Mouse (Mus musculus) Muller cell, postnatal 12 days (primary cell): Measurements from ENCODE around the gene 1700017N19Rik.
"Not testable (repeated sequence)": the region's sequence is repeated elsewhere in the genome, so short reads cannot be mapped to it uniquely, and the experiment has no call there.

Source experiments
- DNase-seq: peaks from one replicate; pipeline ENCODE4 v3.0.0-alpha.2; 2015; ENCODE audit errors: inconsistent ontology term

1700017N19Rik gene

DNA sequence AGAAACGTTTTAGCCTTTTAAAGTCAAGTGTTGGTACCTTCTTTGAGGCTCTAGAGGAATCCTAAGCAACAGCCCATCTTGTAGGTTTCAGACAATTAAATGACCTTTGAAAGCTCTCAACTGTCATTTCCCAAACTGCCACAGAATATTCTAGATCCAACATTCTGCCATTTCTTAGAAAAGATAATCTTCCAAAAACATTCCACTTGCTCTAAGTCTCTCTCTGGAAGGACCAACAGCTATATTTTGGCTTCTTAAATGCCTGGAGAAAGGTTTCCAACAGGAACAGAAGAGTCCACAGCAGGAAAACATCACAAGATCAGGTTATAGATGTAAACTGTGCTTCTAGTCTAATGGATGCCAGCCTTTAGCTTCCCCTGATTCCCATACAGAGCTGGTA lies at the start of gene 1700017N19Rik, which contains the start of gene 4930430F08Rik:
1700017N19Rik (plus strand) TSS at position 162 of the 400 bp plus-strand sequence.
4930430F08Rik (minus strand) TSS at position 101 of the 400 bp plus-strand sequence.
- no peak for DNase-seq

DNA sequence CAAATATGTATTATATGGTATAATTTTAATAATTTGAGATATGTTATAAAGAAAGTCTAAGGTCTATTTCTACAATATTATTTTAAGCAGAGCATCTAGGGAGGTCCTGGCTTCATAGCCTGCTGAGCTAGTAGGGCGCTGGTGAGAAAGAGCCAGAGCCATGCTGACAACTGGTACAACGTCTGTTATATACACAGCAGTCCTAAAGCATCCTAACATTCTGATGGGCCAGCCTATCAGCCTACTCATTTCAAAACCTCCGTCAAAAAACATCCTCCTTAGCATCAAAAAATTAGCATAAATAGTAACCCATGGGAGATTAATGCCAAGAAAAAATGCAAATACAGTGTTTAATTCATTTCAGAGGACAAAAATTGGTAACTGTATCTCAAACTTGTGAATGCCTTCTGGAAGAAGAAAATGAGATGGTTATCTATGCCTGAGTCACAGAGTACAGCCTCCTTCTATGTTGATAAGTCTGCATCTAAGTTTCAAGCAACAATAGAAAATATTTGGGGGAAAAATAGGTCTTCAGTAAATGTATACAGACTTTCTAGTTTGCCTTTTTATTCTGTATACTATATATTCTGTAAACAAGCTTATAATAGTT lies 33.6 kb upstream of the 1700017N19Rik start:
- no peak for DNase-seq

DNA sequence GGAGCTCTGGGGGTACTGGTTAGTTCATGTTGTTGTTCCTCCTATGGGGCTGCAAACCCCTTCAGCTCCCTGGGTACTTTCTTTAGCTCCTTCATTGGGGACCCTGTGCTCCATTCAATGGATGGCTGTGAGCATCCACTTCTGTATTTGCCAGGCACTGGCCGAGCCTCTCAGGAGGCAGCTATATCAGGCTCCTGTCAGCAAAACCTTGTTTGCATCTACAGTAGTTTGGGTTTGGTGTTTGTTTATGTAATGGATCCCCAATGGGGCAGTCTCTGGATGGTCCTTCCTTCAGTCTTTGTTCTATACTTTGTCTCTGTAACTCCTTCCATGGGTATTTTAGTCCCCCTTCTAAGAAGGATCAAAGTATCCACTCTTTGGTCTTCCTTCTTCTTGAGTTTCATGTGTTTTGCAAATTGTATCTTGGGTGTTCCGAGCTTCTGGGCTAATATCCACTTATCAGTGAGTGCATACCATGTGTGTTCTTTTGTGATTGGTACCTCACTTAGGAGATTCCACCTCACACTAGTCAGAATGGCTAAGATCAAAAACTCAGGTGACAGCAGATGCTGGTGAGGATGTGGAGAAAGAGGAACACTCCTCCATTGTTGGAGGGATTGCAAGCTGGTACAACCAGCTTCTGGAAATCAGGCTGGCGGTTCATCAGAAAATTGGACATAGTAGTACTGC lies 29.9 kb upstream of the 1700017N19Rik start:
- not testable (repeated sequence) for DNase-seq

DNA sequence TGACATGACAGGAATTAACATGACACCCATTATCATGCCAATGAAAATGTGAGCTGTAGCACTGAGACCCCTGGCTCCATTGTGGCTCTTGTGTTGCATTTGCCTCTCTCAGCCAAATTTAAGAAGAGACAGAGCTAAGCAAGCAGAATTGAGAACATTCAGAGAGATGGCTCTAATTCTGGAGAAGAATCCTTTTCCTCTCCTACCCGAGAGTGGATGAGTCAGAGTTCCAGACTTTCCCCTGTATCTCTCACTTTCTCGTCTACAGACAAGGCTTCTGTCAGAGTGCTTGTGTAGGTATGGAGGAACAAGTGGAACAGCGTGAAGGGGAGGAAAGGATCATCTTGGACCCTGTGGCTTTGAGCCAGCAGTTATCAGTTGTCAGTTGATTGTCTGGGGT lies 26.2 kb upstream of the 1700017N19Rik start:
- DNase-seq, result no peak

DNA sequence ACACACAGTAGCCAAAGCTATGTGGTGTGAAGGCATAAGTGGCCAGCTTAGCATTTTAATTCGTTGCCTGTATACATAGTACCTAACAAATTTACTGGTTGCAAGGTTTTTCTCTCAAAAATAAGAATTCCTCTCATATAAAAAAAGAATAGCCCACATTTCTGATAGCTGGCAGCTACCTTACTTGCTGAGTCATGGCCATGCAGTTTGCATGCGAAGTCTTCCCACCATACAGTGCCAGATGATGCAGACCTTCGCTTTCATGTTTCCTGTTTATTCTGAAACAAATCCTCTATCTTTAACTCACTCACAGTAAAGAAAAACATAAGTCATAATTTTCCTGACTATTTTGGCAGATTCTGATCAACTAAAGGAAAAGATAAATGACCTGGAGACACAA lies 18.6 kb upstream of the 1700017N19Rik start:
- no peak for DNase-seq

DNA sequence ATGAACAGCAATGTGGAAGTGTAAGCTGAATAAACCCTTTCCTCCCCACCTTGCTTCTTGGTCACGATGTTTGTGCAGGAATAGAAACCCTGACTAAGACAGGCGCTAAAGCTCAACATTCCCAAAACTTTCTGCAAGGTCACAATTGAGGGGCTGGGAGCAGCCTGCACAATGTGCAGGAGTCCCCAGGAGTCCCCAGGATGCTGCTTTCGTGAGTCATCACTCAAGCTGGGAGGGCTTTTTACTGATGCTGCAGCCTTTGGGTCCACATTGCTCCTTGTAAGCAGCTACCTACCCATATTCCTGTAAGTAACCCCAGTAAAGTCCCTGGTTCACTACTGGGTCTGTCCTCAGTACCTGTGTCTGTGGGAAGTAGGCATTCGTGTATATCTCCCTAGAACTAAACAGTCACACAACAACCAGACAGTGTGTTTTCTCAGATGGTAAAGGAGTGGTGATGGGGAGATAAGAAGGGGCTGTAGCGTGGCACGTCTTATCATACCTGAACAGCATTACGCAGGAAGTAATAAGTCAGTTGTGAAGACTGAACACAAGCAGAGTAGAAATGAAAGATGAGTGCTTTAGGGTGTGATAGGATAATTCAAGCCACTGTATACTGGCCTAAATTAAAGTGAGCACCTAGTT lies 15.7 kb upstream of the 1700017N19Rik start:
- DNase-seq, result no peak

DNA sequence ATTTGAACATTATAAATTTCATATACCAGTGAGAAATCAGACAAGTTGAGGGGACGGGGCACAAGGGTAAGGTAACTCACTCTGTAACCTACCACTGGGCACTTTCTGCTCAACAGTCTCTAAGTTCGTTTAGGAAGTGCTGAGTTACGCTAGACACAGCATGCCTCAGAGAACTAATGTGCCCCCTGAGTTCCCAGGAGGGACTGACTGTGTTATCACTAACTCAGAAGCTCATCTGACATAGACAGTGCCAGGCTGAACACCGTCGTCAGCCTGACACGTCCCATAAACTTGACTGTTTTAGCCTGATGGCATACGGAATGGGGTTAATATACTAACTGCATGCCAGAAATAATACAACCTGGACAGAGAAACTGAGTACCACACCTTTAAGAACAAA lies 15.0 kb upstream of the 1700017N19Rik start:
- no peak for DNase-seq

DNA sequence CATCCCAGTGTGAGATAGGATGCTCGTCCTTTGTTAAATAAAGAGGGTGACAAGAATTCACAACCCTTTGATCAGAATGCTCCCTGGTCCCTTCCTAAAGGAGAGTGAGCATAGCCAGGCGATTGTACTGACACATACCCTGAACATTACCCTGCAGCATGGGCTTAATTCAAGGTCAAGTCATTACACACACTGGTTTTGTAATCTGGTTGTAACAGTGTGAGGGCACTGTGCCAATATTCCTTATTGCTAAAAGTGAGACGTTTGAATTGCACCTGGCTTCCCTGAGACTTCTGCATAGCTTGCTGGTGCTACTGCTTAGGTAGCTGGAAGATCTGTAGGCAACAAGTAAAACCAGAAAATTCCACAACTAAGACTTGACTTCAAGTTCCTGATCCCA lies 6.1 kb upstream of the 1700017N19Rik start:
- DNase-seq, result no peak

DNA sequence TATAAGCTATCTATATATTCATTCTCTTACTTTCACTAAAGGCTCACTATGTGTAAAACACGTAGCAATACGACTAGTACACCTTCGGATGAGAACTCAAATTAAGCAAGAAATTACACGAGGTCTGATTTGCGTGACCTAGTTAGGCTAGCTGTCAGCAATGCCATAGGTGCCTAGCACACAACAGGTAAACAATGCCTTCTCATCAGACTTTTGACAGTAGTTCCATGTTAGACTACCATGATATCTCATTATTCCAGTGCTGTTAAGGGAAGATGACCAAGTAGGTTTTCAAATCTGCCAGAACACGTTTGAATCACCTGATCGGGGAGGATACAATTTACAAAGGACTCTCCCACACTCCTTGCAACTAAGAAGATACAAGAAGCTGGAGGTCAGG lies 1.8 kb upstream of the 1700017N19Rik start:
- no peak for DNase-seq

DNA sequence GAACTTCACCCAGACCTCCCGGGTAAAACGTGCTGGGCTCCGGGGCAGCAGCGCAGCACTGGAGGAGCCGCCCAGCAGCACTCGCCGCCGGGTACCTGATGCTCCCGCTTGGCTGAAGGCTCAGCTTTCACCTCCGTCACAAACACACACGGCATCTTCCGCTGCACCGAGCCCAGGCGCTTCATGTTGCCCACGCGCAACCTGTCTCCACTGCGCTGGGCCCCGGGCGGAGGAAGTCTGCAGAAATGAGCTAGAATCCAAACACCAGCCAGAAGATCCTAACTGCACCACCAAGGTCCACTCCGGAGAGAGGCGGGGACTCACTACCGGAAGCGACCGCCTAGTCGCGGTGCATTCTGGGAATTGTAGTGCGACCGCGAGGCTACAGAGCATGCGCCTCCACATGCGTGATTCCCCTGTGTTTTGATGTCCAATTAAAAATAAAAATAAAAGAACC lies 1.3 kb upstream of the 1700017N19Rik start:
- peak; percentile 84 for DNase-seq

DNA sequence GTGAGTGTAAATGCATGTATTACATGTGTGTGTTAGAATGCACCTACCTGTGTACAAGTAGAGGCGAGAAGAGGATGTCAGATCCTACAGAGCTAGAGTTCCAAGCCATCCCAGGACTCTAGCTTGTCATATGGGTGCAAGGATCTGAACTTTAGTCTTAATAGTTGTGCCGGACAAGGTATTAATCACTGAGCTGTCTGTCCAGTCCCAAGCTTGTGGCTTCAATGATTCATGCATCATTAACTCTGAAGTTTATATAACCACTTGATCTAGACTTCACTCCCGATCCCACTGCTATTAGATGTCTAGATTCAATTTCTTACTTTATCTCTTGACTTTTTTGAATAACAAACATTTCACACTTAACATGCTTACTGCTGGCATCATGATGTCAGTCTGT lies 8.1 kb downstream of the 1700017N19Rik start:
- DNase-seq, result no peak

DNA sequence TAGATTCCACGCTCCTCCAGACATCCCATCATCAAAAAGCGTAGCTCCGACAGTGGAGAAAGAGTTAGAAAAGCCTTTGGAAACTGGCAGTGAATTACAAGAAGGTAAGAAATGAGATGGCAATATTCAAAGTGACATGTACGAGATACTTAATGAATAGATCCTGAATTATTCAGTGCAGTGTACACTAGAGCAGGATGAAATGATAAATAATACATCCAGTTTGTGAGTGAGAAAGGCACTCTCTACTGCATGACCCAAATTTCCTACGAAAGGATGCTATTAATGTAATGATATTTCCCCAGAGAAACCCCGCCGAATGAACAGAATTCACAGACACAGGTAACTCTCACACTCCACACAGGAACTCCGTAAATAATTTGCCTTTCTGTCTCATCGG lies 13.2 kb downstream of the 1700017N19Rik start:
- DNase-seq, result no peak

DNA sequence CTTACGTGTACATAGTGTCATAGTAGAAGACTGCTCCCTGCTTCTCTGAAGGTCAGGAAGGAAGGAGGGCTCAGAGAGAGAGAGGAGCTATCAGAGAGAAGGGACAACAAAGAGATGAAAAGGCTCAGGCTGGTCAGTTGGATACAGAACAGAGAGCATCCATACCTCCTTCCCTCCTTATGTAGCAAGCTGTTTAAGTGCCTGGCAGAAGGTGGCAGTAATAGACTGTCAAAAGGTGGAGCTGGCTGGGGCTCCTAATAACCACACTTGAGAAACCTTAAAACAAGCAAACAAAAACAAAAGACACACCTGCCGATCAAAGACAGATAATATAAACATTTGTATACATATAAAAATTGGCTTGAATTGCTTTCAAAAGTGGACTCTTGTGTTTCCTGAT lies 14.0 kb downstream of the 1700017N19Rik start:
- DNase-seq, result no peak

DNA sequence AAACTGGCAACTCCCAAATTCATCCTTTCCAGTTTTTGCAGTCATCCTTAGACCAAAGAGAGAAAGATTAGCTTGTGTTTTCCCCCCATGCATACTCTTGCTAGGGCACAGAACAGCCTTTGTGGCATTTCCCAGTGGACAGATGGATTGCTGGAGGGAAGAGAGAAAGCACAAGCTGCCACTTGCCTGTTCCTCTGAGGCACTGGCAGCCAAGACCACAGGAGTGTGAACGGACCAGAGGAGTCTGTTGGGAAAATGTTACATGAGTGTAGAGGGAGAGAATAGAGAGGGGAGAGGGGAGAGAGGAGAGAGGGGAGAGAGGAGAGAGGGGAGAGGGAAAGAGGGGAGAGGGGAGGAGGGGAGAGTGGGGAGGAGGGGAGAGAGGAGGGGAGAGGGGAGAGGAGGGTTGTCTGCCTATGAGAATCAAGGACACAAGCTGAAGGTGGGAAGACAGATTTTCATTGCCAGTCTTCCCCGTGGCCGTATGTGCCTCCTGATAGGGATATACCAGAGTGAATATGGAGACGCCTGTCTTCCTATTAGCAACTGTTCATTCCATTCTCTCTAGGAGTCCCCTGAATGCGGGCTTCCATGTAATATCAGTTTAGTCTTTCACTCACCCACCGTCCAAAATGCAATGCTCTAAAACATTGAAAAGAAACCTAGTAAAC lies 27.1 kb downstream of the 1700017N19Rik start:
- DNase-seq, result no peak

DNA sequence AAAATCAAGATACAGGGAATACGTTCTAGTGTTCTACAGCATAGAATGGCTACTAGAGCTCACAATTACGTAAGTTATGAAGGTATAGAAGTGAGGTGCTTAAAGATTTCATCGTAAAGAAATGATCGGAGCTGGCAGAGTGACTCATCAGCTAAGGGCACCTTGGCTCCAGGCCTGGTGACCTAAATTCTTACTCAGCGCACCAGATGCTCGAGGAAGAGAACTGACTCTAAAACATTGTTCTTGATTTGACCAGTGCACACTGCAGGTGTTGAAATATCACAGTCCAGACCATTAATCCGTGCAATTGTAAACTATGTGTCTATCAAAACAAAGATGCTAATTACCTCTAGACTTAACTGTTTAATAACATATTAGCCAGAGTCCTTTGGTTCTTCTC lies 29.2 kb downstream of the 1700017N19Rik start:
- peak; percentile 4 for DNase-seq

DNA sequence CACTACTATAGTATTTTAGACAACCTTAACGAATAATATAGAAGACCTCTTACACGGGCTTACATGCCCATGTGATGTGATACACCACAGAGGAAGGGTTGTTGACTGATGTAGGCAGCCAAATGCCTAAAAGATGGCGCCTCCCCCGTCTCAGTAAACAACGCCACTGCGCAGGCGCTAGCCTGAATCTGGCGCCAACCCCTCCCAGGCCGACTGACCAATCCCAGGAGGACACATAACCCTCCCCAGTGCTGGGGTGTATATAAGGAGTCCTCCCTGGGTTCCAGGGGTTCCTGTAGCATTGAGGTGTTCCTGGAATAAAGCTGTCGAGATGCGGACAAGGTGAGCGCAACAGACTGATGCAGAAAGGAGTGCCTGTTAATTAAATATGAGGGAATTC lies 29.8 kb downstream of the 1700017N19Rik start:
- no peak for DNase-seq

DNA sequence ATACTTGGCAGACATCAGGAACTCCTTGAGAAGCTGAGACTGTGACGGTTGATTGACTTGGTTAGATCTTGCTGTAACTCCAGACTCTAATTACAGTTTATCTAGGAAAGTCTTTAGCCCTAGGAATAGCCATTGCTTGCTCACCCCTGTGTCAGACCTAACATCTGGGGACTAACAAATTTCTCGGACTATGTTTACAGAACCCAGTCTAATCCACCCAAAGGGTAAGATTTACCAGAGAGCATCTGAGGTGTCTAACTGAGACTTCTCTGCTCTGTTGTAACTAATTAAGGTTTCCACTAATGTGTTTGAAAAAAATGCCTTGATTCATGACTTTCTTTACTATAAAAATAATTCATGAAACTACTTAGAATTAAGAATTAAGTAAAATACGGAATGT lies 32.2 kb downstream of the 1700017N19Rik start:
- DNase-seq, result no peak

DNA sequence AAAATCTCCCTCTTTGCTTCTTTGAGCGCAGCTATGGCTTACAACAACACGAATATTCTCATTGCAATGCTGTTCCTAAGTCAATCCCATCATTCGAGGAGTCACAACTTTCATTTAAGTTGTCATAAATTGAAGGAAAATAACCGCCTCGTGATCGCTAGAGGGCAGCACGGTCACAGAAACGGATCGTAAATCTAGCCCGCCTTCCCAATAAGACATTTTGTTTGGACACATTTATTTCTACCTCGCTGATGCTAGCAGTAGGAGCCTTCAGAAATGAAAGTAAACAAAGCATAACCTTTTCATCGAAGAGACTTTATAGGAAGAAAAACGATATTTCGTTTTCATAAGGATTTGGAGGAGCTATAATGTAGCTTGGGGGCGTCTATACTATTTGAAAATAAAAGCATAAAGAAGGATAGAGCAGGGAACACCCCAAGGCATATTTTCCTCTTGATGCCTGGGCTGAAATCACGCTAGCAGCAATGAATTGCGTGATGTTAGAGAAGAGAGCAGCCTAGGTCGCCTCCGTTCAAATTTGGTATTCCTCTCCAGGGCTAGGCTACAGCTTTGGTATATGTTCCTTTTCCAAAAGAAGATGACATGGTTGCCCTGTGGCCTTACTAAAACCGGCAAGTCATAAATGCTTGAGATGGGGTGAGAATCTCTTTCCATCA lies 39.6 kb downstream of the 1700017N19Rik start:
- peak; percentile 58 for DNase-seq

DNA sequence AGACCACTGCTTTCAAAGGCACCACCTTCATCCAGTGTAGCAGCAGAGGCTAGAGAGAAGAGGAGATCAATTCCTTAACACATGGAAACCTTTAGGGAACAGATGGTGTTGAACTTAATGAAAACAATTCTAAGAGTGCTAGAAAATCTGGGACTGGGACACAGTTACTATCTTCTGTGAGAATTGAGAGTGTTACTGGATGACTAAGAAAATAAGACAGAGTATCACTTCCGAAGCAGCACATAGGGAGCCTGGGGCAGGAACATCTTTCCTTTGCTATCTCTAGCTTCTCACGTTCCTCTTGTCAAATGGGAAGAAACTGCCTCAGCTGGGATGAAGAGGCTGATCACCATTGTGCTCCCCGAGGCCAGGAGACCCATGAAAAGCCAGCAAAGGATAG lies 52.6 kb downstream of the 1700017N19Rik start:
- no peak for DNase-seq

DNA sequence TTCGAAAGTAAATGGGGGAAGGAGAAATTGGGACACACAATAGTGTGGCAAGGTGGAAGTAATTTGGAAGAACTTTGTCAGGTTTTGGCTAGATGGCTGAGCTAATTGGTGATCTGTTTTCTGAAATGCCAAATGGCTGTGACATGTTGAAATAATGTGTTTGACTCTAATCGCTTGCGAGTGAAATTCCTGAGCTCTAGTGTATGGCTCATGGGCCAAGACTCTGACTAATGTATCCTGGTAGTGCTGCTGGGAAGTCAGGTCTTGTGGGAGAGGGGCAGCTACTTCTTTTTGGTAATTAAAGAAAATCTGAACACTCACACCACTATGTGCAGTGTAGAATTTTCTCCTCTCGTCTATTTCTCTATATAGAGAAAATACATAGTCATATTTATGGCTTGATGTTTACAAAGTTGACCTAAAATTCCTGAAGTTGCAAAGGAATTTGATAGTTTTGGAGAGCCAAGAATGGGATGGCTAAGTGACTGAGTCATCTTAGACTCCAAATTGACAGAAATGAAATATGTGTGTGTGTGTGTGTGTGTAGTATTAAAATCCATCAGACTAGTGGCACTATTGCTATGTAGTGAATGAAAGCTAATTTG lies 55.1 kb downstream of the 1700017N19Rik start:
- peak; percentile 86 for DNase-seq

DNA sequence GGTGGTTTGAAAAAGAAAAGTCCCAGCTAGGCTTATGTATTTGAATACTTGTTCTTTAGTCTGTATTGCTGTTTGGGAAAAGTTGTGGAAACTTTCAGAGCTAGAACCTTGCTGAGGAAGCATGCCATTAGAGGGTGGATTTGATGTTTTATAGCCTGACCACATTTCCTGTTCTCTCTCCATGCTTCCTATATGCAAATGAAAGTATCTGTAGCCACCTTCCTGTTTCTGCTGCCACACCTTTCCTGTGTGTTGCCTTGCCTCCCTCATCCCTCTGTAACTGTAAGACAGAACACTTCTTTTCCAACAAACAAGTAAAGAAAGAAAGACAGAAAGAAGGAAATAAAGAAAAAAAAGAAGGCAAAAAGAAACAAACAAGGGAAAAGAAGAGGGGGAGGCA lies 63.9 kb downstream of the 1700017N19Rik start:
- DNase-seq, result no peak
